8 mouse cellular contexts compared by ENCODE assay signal in genomic region chr17:15564928-15565300, GRCm38 (mm10). TPM values are rescaled to one million over a fixed set of nuclear protein-coding genes. Genes with fewer than 3 reads are reported as not detected.
DNase-seq lines count a peak whose midpoint lies in the region; ATAC-seq and TF ChIP-seq lines count a peak whose summit lies in the region.

No protein-coding gene starts in this region.

- H3K4me3 ChIP-seq in layer of hippocampus, adult 2 months: peak overlapping the region; percentile 89
- peak overlapping the region; percentile 73 for H3K4me3 ChIP-seq in forebrain, embryonic 10.5 days
- peak overlapping the region; percentile 79 for H3K4me3 ChIP-seq in kidney, embryonic 16.5 days (ENCODE audit: low read length)
- H3K4me3 ChIP-seq in neural tube, embryonic 12.5 days: peak overlapping the region; percentile 65; the same call in 1 of the 2 replicates

- no peaks in the 10 kb centered on the region for H3K36me3 ChIP-seq in forebrain, embryonic 10.5 days (replicated peaks)
- no peaks in the 10 kb centered on the region for H3K36me3 ChIP-seq in kidney, embryonic 16.5 days (ENCODE audit: insufficient read depth, low read length)
- no peaks in the 10 kb centered on the region for H3K36me3 ChIP-seq in neural tube, embryonic 12.5 days

- peak in 1 of 2 experiments; percentile 3 for DNase-seq in layer of hippocampus, adult 2 months (ENCODE audit: low spot score in 2 of 2)
- no peak for DNase-seq in layer of hippocampus, postnatal 14 days (ENCODE audit: low spot score in 2 of 2)
- DNase-seq in brain, adult 2 months (ENCODE audit: low read depth, low spot score): peak; percentile 8
- no peak for DNase-seq in forebrain, embryonic 10.5 days (ENCODE audit: extremely low spot score, low spot score)
- no peak for DNase-seq in urinary bladder, postnatal 4 days (ENCODE audit: low spot score in 2 of 2)

- H3K27ac ChIP-seq in layer of hippocampus, adult 2 months: peak overlapping the region; percentile 98
- H3K27ac ChIP-seq in forebrain, embryonic 10.5 days: peak overlapping the region; percentile 90
- no peak overlapping the region for H3K27ac ChIP-seq in kidney, embryonic 16.5 days (ENCODE audit: low read length)
- H3K27ac ChIP-seq in neural tube, embryonic 12.5 days: no peak overlapping the region

- peaks cover 11% of the 10 kb centered on the region for H3K4me1 ChIP-seq in forebrain, embryonic 10.5 days
- peaks cover 4% of the 10 kb centered on the region; the same call in 1 of the 2 replicates for H3K4me1 ChIP-seq in kidney, embryonic 16.5 days (ENCODE audit: insufficient read depth, low read length)
- peaks cover 6% of the 10 kb centered on the region for H3K4me1 ChIP-seq in neural tube, embryonic 12.5 days

- no peak for TF ChIP-seq CTCF in layer of hippocampus, adult 2 months (conservative IDR thresholded peaks at IDR 0.05)

- peaks cover 7% of the 10 kb centered on the region for H3K27me3 ChIP-seq in forebrain, embryonic 10.5 days (ENCODE audit: poor library complexity, severe bottlenecking)
- H3K27me3 ChIP-seq in kidney, embryonic 16.5 days (ENCODE audit: insufficient read depth, low read length): no peaks in the 10 kb centered on the region
- H3K27me3 ChIP-seq in neural tube, embryonic 12.5 days (replicated peaks): no peaks in the 10 kb centered on the region

- H3K9me3 ChIP-seq in forebrain, embryonic 10.5 days: no peaks in the 10 kb centered on the region
- H3K9me3 ChIP-seq in kidney, embryonic 16.5 days (ENCODE audit: low read length): no peaks in the 10 kb centered on the region
- no peaks in the 10 kb centered on the region for H3K9me3 ChIP-seq in neural tube, embryonic 12.5 days

- peak overlapping the region; percentile 72 for H3K4me2 ChIP-seq in kidney, embryonic 16.5 days (replicated peaks; ENCODE audit: low read depth, low read length)
- peak overlapping the region; percentile 68 for H3K4me2 ChIP-seq in neural tube, embryonic 12.5 days (replicated peaks)

- no peak for ATAC-seq in kidney, embryonic 16.5 days (ENCODE audit: low FRiP score, low TSS enrichment)
- peak; percentile 23; the same call in 1 of the 2 replicates for ATAC-seq in neural tube, embryonic 12.5 days (ENCODE audit: low FRiP score, low read depth)
- ATAC-seq in frontal cortex, adult (ENCODE audit: low TSS enrichment): no peak

- 0 out of 2 replicates have a peak overlapping the region, but pooled peaks have one; percentile 54 for H3K9ac ChIP-seq in kidney, embryonic 16.5 days (replicated peaks; ENCODE audit: low read length)
- H3K9ac ChIP-seq in neural tube, embryonic 12.5 days: no peak overlapping the region

- WGBS in forebrain, embryonic 10.5 days: 54% methylated on average over 12 of the region's 12 CpGs
- 30% methylated on average over 12 of the region's 12 CpGs for WGBS in kidney, embryonic 16.5 days
- WGBS in neural tube, embryonic 12.5 days: 48% methylated on average over 12 of the region's 12 CpGs

RNA-seq across cellular contexts. Expression of gene Prdm9, which starts 0.8 kb away (rescaled TPM):
- 1 to 10 TPM; 2.1 to 3.5 TPM for total RNA-seq in layer of hippocampus, adult 2 months (2021)
- total RNA-seq in layer of hippocampus, postnatal 14 days (2021): 1 to 10 TPM; 2.8 to 3.7 TPM
- 2.8 and 3.2 TPM in 2 replicates for polyA plus RNA-seq in forebrain, embryonic 10.5 days (2016; fragmentation: Nextera tagmentation; extraction: Ambion mirVana)
- polyA plus RNA-seq in kidney, embryonic 16.5 days (2015; fragmentation: Nextera tagmentation; extraction: Ambion mirVana): 2.1 and 2.7 TPM in 2 replicates
- polyA plus RNA-seq in neural tube, embryonic 12.5 days (2016; fragmentation: Nextera tagmentation; extraction: Ambion mirVana): 3.8 and 4.2 TPM in 2 replicates

RNA-seq across cellular contexts. Expression of gene Pdcd2, which starts 37.8 kb away (rescaled TPM):
- total RNA-seq in layer of hippocampus, adult 2 months (2021): 10 to 100 TPM; 15.5 to 23.8 TPM
- total RNA-seq in layer of hippocampus, postnatal 14 days (2021): 10 to 100 TPM; 15.1 to 20.0 TPM
- polyA plus RNA-seq in forebrain, embryonic 10.5 days (2016; fragmentation: Nextera tagmentation; extraction: Ambion mirVana): 48.2 and 49.6 TPM in 2 replicates
- 44.5 and 45.4 TPM in 2 replicates for polyA plus RNA-seq in kidney, embryonic 16.5 days (2015; fragmentation: Nextera tagmentation; extraction: Ambion mirVana)
- polyA plus RNA-seq in neural tube, embryonic 12.5 days (2016; fragmentation: Nextera tagmentation; extraction: Ambion mirVana): 66.3 and 70.3 TPM in 2 replicates

Comparison
In these comparisons a context has a peak if more than half of its experiments do, and no peak if none do; other contexts are left out.
1. H3K27ac ChIP-seq: peak in layer of hippocampus, adult 2 months (single experiment) and forebrain, embryonic 10.5 days (single experiment); none in kidney, embryonic 16.5 days (single experiment) and neural tube, embryonic 12.5 days (single experiment).
2. Peak in every context shown above with its lines, with median percentiles within 50 percentile points of each other: H3K4me3 ChIP-seq.